Mouse (Mus musculus) layer of hippocampus, postnatal 14 days (tissue): ENCODE measurements around the gene Unc5cl. TPM values are rescaled to one million over a fixed set of nuclear protein-coding genes. Genes with fewer than 3 reads are reported as not detected.

Source experiments
- DNase-seq, 2 experiments: peaks; one replicate each; pipeline ENCODE4 v3.0.0; 2021 to 2022; ENCODE audit warnings: low spot score in 2 of 2, mixed read lengths in 1 of 2
- total RNA-seq, 2 experiments: library from RNA; stranded (reverse); gene quantifications; 2 replicates each; pipeline ENCODE4 v1.2.3; 2021

The Unc5cl gene
- total RNA-seq, 2 experiments from 2014 or later, result 0.36 to 1.0 TPM

DNA sequence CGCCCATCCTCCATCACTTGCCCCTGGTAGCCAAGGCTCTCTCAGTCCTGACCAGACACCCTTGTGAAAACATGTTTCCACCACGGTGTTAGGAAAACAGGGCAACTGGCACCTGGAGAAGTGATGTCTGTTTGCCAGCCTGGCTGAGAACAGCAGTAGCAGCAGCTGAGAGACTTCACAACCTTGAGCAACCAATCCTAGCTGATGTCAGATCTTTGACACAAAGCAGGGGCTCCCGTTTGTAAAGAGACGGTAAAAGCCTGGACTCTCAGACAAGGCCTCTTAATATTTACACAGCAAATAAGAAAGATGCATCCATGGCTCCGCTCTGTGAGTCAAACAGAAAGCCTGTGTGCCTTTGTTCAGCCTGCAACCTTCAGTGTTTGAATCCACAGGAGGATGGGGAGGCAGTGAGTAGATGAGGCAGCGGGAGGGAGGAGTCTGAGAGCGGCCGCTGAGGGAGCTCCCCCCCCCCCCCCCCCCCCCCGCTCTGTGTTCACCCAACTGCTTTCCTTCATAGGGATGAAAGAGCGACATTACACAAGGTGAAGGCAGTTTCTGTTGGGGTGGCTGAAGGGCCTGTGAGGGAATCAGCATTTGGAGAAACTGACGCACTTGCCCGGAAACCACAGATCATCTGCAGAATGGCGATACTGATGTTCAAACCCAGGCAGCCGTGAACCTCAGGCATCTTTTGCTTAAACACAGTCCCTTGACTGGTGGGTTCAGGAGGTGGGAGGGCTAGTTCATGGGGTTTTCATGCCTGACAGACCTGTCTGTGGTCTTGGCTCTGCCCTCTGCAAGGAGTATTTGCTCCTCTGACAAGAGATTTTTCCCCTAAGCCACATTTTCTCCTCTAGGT, 79.4 kb downstream of the Unc5cl start:
- DNase-seq, result no peak

GRCm38 (mm10) chr17:48538328-48538727, 83.6 kb downstream of the Unc5cl start:
- DNase-seq, result no peak

- DNase-seq, result no peak
These were observed 84.6 kb downstream of the Unc5cl start for GRCm38 (mm10) chr17:48539326-48539725.

GRCm38 (mm10) chr17:48542733-48543132, 88.0 kb downstream of the Unc5cl start:
- DNase-seq, result no peak

DNA sequence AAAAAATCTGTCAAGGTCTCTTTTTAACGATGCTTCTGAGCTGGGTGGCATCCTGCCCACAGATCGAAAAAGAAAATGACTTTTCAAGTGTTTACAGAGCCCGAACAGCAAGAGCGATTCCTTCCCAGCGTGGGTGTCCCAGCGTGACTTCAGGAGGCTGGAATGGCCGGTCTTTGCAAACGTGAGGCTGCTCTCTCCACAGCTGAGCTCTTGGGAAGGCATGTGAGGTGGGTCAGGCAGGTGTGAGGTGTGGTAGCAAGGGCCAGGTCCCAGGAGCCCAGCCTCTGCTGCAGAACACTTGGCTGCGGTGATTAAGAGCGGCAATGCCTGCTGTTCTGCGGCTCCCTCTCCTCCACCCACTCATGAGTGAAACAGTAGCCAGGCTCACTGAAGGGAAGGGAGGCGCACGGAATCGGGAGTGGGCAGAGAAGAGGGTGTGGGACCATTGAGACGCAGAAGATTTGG, 88.6 kb downstream of the Unc5cl start:
- peak; percentile 57 to 65 for DNase-seq

- no peak for DNase-seq
These were observed 90.0 kb downstream of the Unc5cl start for GRCm38 (mm10) chr17:48544722-48545121.

DNA sequence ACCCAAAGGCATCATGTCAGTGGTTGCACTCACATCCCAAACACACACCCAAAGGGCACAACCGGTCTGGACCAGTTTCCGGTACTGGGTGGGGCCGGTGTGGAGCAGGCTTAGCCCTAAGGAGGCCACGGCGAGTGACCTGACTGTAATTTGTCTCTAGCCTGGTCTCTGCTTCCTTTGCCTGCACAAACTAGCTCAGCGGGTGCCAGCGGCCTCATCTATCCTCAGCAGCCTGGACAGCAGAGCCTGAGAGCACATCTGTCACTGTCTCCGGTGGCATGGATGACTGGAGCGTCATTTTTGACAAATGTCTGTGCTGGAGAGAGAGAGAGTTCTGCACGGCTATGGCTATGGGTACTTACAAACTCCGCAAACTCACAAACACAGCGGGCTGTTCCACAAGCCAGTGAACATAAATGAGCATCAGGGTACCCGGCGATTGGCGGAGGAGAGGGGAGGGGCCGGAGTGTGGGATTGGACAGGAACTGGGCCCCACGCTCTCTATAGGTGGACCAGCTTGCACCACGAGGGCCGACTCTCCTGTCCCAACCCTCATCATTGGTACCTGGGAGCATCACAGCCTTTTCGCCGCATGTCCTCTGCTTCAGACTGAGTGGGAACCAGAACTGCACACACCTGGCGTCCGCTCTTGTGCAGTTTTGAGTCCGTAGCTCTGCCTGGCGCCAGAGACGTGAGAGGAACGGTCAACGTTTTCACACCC, 90.7 kb downstream of the Unc5cl start:
- no peak for DNase-seq

DNA sequence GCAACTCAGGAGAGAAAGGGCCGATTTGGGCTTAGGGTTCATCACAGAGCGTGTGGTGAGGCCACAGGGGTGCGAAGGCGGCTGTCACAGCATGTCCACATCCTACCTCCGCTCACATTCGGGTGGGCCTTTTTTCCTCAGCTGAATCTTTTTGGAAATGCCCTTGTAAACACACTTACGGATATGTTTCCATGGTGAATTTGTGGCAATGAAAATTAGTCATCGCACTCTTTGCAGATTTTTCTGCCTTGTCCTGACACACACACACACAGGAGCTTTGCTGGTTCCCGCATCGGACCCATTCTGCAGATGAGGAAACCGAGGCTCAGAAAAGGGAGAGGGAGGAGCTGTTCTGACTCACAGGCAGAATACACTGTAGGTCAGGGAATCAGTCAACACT, 91.3 kb downstream of the Unc5cl start:
- DNase-seq, result no peak

GRCm38 (mm10) chr17:48547668-48548067, 93.0 kb downstream of the Unc5cl start:
- no peak for DNase-seq

DNA sequence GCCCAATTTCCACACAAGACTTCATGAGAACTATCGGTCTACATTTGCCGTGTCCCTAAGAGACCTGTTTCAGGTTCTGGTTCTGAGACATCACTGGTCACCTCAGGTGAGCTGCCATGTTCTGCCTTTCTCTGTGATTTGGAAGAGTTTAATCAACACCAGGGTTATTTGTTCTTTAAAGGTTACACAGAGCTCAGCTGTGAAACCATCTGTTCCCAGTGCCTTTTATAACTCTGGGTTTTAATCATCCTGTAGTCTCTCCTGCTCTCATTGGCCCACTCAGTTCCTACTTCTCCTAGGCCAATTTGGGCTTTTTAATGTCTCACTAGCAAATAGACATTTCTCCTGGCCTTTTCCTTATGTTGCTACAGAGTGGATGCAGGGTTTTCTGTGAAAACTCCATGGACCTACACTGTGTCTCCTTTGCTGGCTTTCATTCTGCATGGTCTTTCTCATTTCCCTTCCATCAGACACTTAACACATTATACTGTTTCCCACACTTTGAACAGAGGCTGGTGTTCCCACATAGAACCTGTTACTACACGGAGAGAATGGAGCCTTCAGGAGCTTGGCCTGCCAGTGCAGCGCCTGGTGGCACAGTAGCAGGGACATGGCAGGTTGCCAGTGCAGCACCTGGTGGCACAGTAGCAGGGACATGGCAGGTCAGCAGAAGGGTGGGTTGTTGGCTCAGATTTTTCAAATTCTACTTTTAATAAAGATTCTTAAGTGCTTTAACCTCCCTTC, 97.3 kb downstream of the Unc5cl start:
- peak; percentile 54 to 60 for DNase-seq

DNA sequence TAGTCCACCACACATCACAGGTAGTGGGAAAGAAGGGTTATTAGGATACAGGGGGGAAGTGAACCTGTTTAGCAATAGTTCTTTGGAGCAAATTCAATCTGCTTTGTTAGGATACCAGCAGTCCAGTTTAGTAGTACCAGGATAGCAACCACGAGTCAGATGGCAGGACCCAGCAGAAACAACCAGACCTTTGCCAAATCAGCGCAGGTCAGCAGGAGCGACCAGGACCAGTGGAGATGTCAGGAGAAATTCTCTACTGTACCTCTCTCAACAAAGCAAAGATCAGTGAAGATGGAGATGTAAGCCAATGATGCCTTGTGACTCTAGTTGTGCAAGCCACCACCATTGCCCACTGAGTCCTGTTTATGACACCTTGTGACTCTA, 97.8 kb downstream of the Unc5cl start:
- DNase-seq, result no peak

DNA sequence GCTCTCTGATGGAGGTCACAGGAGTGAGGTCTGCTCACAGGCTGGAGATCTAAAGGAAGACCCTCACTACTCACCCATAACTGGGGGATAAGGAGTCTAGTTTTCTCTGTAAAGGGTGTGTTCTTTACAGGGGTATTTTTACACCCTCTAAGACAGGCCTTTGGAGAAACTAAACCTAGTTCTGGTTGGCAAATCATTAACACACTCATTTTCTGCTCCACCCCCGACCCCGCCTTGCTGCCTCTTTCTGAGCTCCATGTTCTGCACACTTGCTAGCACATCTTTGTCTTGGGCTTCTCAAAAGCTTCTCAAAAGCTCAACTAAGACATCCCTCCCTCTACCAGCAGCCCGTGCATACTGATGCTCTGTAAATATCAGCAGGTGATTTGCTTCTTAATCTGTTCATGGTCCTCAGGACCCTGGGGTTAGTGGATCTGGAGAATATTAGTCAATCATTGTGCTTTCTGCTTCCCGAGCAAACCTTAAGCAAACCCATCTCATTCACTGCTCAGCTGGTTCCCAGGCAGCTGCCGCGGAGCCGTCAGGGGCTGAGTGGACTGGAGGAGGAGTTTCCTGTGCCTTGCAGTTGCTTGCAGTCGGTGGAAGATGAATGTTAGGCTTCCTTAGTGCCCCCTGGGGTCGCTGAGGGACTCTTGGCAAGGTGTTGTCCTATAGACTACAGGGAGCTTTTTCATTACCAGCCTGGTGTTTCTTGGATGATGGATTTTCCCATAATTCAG, 101.7 kb downstream of the Unc5cl start:
- no peak for DNase-seq

- peak in 1 of 2 experiments; percentile 67 for DNase-seq
These were observed 103.4 kb downstream of the Unc5cl start for GRCm38 (mm10) chr17:48557823-48558715.

GRCm38 (mm10) chr17:48564931-48565330, 110.2 kb downstream of the Unc5cl start:
- DNase-seq, result no peak

DNA sequence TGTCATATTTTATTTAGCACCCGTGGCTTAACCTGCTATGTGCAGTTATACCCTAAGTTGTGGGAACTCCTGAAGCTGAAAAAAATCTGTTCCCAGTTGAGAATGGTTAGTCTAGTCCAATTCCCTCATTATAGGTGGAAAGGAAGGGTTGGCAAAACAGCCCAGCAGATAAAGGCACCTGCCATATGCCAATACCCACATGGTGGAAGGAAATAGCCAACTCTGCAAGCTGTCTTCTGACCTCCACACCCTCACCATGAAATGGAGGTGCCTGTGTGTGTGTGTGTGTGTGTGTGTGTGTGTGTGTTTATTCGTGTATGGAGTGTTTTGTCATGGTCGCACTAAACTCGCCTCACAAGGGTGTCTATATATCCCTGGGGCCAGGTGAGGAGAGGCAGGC, 115.0 kb downstream of the Unc5cl start:
- DNase-seq, result no peak

- DNase-seq, result no peak
These were observed 126.5 kb downstream of the Unc5cl start for GRCm38 (mm10) chr17:48581153-48581552.

DNA sequence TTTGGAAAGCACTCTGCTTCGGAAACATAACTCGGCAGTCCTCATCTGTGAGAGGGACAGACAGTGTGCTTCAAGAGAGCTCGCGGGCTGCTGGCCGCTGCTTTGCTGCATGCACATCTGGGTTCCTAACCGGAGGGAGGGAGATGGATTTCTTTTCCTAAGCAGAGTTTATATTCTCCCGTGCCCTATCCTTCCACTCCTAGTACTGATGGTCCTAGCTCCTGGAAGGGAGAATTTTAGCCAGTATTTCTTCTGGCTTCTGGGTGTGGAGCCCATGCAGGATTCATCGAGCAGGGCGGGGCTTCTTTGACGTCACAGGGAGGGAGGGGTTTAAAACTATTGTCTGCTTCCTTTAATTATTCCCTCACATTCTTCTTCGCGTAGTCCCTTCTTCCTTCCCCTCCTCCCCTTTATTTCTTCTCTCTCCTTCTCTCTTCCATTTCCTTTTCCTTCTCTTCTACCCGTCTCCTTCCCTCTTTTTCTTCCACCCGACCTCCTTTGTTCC, 127.8 kb downstream of the Unc5cl start:
- no peak for DNase-seq

GRCm38 (mm10) chr17:48583401-48583800, 128.7 kb downstream of the Unc5cl start:
- DNase-seq, result no peak

DNA sequence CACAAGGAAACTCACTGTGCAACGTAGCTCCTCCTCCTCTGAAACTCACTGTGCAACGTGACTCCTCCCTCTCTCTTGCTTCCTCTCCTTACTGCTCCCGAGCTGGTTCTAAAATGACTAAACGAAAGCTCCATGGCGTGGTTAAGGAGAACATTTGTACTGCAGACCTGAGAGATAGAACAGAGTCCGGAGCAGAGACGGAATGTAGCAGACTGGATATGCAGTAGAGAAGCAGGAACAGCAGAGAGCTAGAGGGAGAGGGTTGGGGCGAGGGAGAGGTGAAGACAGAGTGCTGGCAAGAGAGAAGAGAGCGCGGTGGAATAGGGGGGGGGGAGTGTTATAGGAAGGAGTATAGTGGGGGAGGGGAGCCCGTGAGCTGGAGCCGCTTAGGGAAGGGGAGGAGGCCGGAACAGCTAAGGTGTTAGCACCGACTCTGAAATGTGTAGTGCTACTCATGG, 131.2 kb downstream of the Unc5cl start:
- no peak for DNase-seq

DNA sequence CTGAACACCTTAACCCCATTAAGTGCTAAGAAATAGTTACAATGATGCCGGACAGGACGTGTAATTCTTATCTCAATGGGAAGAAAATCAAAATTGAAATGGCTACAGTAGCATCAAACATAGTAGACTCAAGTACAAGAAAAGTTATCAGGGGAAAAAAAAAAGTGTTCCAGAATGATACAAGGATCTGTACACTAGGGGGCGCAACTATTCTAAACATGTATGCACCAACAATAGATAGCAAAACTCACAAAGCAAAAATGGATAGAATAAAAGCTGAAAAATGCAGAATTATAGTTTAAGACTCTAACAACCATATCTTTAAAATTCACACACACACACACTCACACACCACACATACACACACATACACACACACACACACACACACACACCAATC, 134.0 kb downstream of the Unc5cl start:
- no peak for DNase-seq
